Mouse (Mus musculus) cerebellum, adult 2 months (tissue): ENCODE data around the gene Tmem121.

Experiments used
- CTCF ChIP-seq: fragments of 200-500 bp; IDR thresholded peaks from 2 replicates; pipeline ENCODE4 v1.5.1; 2011; ENCODE audit warnings: low read depth, mild to moderate bottlenecking, control low read depth, low read length, moderate library complexity, borderline replicate concordance; ENCODE audit not compliant: insufficient read depth
- POLR2A ChIP-seq: fragments of 200-500 bp; IDR thresholded peaks from 2 replicates; pipeline ENCODE4 v1.6.1; 2011; ENCODE audit warnings: low read length, control low read depth, borderline replicate concordance; ENCODE audit not compliant: insufficient read depth

GRCm38 (mm10) chr12:113138901-113139864, 46.5 kb upstream of the Tmem121 start:
- TF ChIP-seq POLR2A (no peak), CTCF (no peak)
